Mouse (Mus musculus): Measurements from ENCODE around the gene Fam178b. TPM values are rescaled to one million over a fixed set of nuclear protein-coding genes. Genes with fewer than 3 reads are reported as not detected.
"Not testable (repeated sequence)": the region's sequence is repeated elsewhere in the genome, so short reads cannot be mapped to it uniquely, and the experiment has no call there.

The Fam178b gene
- polyA plus RNA-seq, 1 experiment from 2014 or later = not detected

GRCm38 (mm10) chr1:36545845-36546600 lies 137.0 kb downstream of the Fam178b start:
- peaks cover 38% of the 10 kb centered on the region for H3K36me3 ChIP-seq
- WGBS = 68% methylated on average over 19 of the region's 19 CpGs
- ATAC-seq (ENCODE audit: low FRiP score, low read depth) = no peak

GRCm38 (mm10) chr1:36545382-36545781 lies 137.6 kb downstream of the Fam178b start:
- peaks cover 37% of the 10 kb centered on the region for H3K36me3 ChIP-seq
- H3K4me2 ChIP-seq = no peak overlapping the region
- no peak overlapping the region for H3K9ac ChIP-seq
- H3K4me3 ChIP-seq = no peak overlapping the region
- no peak for ATAC-seq (ENCODE audit: low FRiP score, low read depth)
- H3K9me3 ChIP-seq = no peaks in the 10 kb centered on the region
- peaks cover 41% of the 10 kb centered on the region for H3K4me1 ChIP-seq (replicated peaks)
- no peak overlapping the region for H3K27ac ChIP-seq (replicated peaks)
- no peaks in the 10 kb centered on the region for H3K27me3 ChIP-seq
- 72% methylated on average over 2 of the region's 2 CpGs for WGBS

More at GRCm38 (mm10) chr1:36545845-36546600, 137.0 kb downstream of the Fam178b start:
- Histone ChIP-seq H3K9ac (peak overlapping the region; percentile 66; the same call in 1 of the 2 replicates), H3K4me1 (replicated peaks) (peaks cover 41% of the 10 kb centered on the region), H3K27ac (replicated peaks) (peak overlapping the region; percentile 76; the same call in 1 of the 2 replicates), H3K9me3 (no peaks in the 10 kb centered on the region), H3K4me3 (peak overlapping the region; percentile 59), H3K27me3 (no peaks in the 10 kb centered on the region), H3K4me2 (peak overlapping the region; percentile 82)

- Histone ChIP-seq H3K4me1 (replicated peaks) (peaks cover 23% of the 10 kb centered on the region), H3K9ac (no peak overlapping the region), H3K36me3 (peaks cover 16% of the 10 kb centered on the region), H3K9me3 (no peaks in the 10 kb centered on the region), H3K27me3 (no peaks in the 10 kb centered on the region), H3K4me3 (no peak overlapping the region), H3K4me2 (no peak overlapping the region), H3K27ac (replicated peaks) (no peak overlapping the region)
- WGBS = 91% methylated on average over 9 of the region's 9 CpGs
- ATAC-seq (ENCODE audit: low FRiP score, low read depth) = no peak
These were observed 140.1 kb downstream of the Fam178b start for GRCm38 (mm10) chr1:36542925-36543324.

- Histone ChIP-seq H3K9me3 (no peaks in the 10 kb centered on the region), H3K4me2 (no peak overlapping the region), H3K9ac (no peak overlapping the region), H3K4me1 (replicated peaks) (peaks cover 16% of the 10 kb centered on the region), H3K36me3 (peaks cover 16% of the 10 kb centered on the region), H3K27me3 (no peaks in the 10 kb centered on the region), H3K4me3 (no peak overlapping the region), H3K27ac (replicated peaks) (no peak overlapping the region)
- 94% methylated on average over 16 of the region's 16 CpGs for WGBS
- ATAC-seq (ENCODE audit: low FRiP score, low read depth) = no peak
These were observed 141.1 kb downstream of the Fam178b start for GRCm38 (mm10) chr1:36541844-36542243.

GRCm38 (mm10) chr1:36540807-36541206 lies 142.2 kb downstream of the Fam178b start:
- Histone ChIP-seq H3K4me3 (no peak overlapping the region), H3K36me3 (peaks cover 16% of the 10 kb centered on the region), H3K9me3 (no peaks in the 10 kb centered on the region), H3K4me2 (no peak overlapping the region), H3K4me1 (replicated peaks) (peaks cover 5% of the 10 kb centered on the region), H3K27ac (replicated peaks) (no peak overlapping the region), H3K27me3 (no peaks in the 10 kb centered on the region), H3K9ac (no peak overlapping the region)
- 90% methylated on average over 12 of the region's 12 CpGs for WGBS
- no peak for ATAC-seq (ENCODE audit: low FRiP score, low read depth)

GRCm38 (mm10) chr1:36540132-36540531 lies 142.9 kb downstream of the Fam178b start:
- 89% methylated on average over 11 of the region's 11 CpGs for WGBS
- H3K27me3 ChIP-seq = no peaks in the 10 kb centered on the region

GRCm38 (mm10) chr1:36539186-36539585 lies 143.8 kb downstream of the Fam178b start, which contains the start of gene Gm42417:
TSS of gene Gm42417 (minus strand) at chr1:36539429.
- no peaks in the 10 kb centered on the region for H3K9me3 ChIP-seq
- ATAC-seq (ENCODE audit: low FRiP score, low read depth) = no peak
- no peak within 1 kb of the TSS for H3K27ac ChIP-seq (replicated peaks)
- H3K4me1 ChIP-seq (replicated peaks) = no peaks in the 10 kb centered on the region; the same call in 1 of the 2 replicates
- no peak within 1 kb of the TSS for H3K4me2 ChIP-seq
- no peak within 1 kb of the TSS for H3K9ac ChIP-seq
- H3K36me3 ChIP-seq = peaks cover 16% of the 10 kb centered on the region
- no peak within 1 kb of the TSS for H3K4me3 ChIP-seq
- WGBS = 52% methylated on average over 9 of the region's 9 CpGs
- no peaks in the 10 kb centered on the region for H3K27me3 ChIP-seq

More at GRCm38 (mm10) chr1:36540132-36540531, 142.9 kb downstream of the Fam178b start:
- Histone ChIP-seq H3K4me2 (no peak overlapping the region), H3K36me3 (peaks cover 16% of the 10 kb centered on the region), H3K9ac (no peak overlapping the region), H3K4me1 (replicated peaks) (no peaks in the 10 kb centered on the region; the same call in 1 of the 2 replicates), H3K4me3 (no peak overlapping the region), H3K9me3 (no peaks in the 10 kb centered on the region), H3K27ac (replicated peaks) (no peak overlapping the region)
- no peak for ATAC-seq (ENCODE audit: low FRiP score, low read depth)

- Histone ChIP-seq H3K9me3 (no peaks in the 10 kb centered on the region), H3K9ac (no peak overlapping the region), H3K4me2 (no peak overlapping the region), H3K36me3 (peaks cover 16% of the 10 kb centered on the region), H3K27ac (replicated peaks) (no peak overlapping the region), H3K4me1 (replicated peaks) (no peaks in the 10 kb centered on the region; the same call in 1 of the 2 replicates), H3K4me3 (no peak overlapping the region), H3K27me3 (no peaks in the 10 kb centered on the region)
- no peak for ATAC-seq (ENCODE audit: low FRiP score, low read depth)
- 79% methylated on average over 4 of the region's 4 CpGs for WGBS
These were observed 144.3 kb downstream of the Fam178b start for GRCm38 (mm10) chr1:36538727-36539126.

GRCm38 (mm10) chr1:36536783-36537182 lies 146.2 kb downstream of the Fam178b start, which contains the start of gene Ankrd23:
TSS of gene Ankrd23 (minus strand) at chr1:36536883.
- not testable (repeated sequence) for H3K9ac ChIP-seq; H3K4me1 ChIP-seq (replicated peaks); ATAC-seq (ENCODE audit: low FRiP score, low read depth); H3K27me3 ChIP-seq; H3K27ac ChIP-seq (replicated peaks); H3K9me3 ChIP-seq; H3K4me3 ChIP-seq; H3K4me2 ChIP-seq
- H3K36me3 ChIP-seq = peaks cover 12% of the 10 kb centered on the region
- WGBS = 97% methylated on average over 9 of the region's 9 CpGs

GRCm38 (mm10) chr1:36536397-36536728 lies 146.6 kb downstream of the Fam178b start:
- no peaks in the 10 kb centered on the region for H3K27me3 ChIP-seq
- WGBS = 84% methylated on average over 8 of the region's 8 CpGs
- no peak for ATAC-seq (ENCODE audit: low FRiP score, low read depth)
- H3K27ac ChIP-seq (replicated peaks) = no peak overlapping the region
- no peaks in the 10 kb centered on the region for H3K9me3 ChIP-seq
- no peak overlapping the region for H3K9ac ChIP-seq
- peaks cover 7% of the 10 kb centered on the region for H3K36me3 ChIP-seq
- no peak overlapping the region for H3K4me3 ChIP-seq
- H3K4me2 ChIP-seq = no peak overlapping the region
- H3K4me1 ChIP-seq (replicated peaks) = no peaks in the 10 kb centered on the region; the same call in 1 of the 2 replicates

- peaks cover 3% of the 10 kb centered on the region; the same call in 1 of the 2 replicates for H3K36me3 ChIP-seq
- H3K27ac ChIP-seq (replicated peaks) = no peak overlapping the region
- H3K27me3 ChIP-seq = no peaks in the 10 kb centered on the region
- no peak overlapping the region for H3K9ac ChIP-seq
- H3K4me2 ChIP-seq = no peak overlapping the region
- WGBS = 81% methylated on average over 11 of the region's 11 CpGs
- H3K9me3 ChIP-seq = no peaks in the 10 kb centered on the region
- ATAC-seq (ENCODE audit: low FRiP score, low read depth) = no peak
- H3K4me3 ChIP-seq = no peak overlapping the region
- no peaks in the 10 kb centered on the region; the same call in 1 of the 2 replicates for H3K4me1 ChIP-seq (replicated peaks)
These were observed 147.2 kb downstream of the Fam178b start for GRCm38 (mm10) chr1:36535477-36536396.

All from hindbrain, embryonic 15.5 days (tissue).